Mouse (Mus musculus): ENCODE measurements at regions not wholly inside any gene's neighbourhood (a gene's known extent, or its start where the extent isn't known, plus 50 kb on each side); places are given as distances from the start of the nearest gene placed in this dataset.

GRCm38 (mm10) chr4:55240450-55240849 lies 109.4 kb upstream of the Rad23b start:
- Histone ChIP-seq H3K4me1 (ENCODE audit: control insufficient read depth in 1 of 2, insufficient read depth in 2 of 2) (peaks cover 0 to 5% of the 10 kb centered on the region in 2 experiments; a peak in 2 of 4 replicates), H3K4me2 (ENCODE audit: insufficient read depth, low read depth, poor library complexity, severe bottlenecking) (no peak overlapping the region), H3K4me3 (replicated peaks in 1 of 3; ENCODE audit: low read depth in 2 of 3, low read length in 2 of 3, poor library complexity in 1 of 3) (no peak overlapping the region), H3K27ac (ENCODE audit: insufficient read depth, low read depth) (no peak overlapping the region), H3K27me3 (replicated peaks) (no peaks in the 10 kb centered on the region), H3K36me3 (replicated peaks in 1 of 2; ENCODE audit: control insufficient read depth in 1 of 2, insufficient read depth in 1 of 2, low read length in 1 of 2) (no peaks in the 10 kb centered on the region), H3K9me3 (replicated peaks; ENCODE audit: low read length) (no peaks in the 10 kb centered on the region), H3K79me2 (replicated peaks; ENCODE audit: control insufficient read depth, extremely low read depth, insufficient read depth, poor library complexity, severe bottlenecking) (no peaks in the 10 kb centered on the region), H3K9ac (ENCODE audit: insufficient read depth, low read depth) (no peak overlapping the region)
- peak; percentile 67 for DNase-seq (ENCODE audit: extremely low read depth)
- dilution Hi-C loops (cut with MboI; ENCODE audit: extremely low pct_ligation_motif_present, extremely low pct_unique_long_range_greater_than_20kb, low sequenced_read_pairs): no loop called here
- in situ Hi-C loops (cut with MboI; ENCODE audit: low pct_ligation_motif_present, low pct_unique_long_range_greater_than_20kb, low sequenced_read_pairs): no loop called here
- TF ChIP-seq ZC3H11A (IDR thresholded peaks at IDR 0.05; ENCODE audit: low read depth, low read length): no peak
- TF ChIP-seq CHD2 (IDR thresholded peaks at IDR 0.05; ENCODE audit: low read length): no peak
- no peak for TF ChIP-seq SIN3A (IDR thresholded peaks at IDR 0.05; ENCODE audit: low read length)
- TF ChIP-seq ELF1 (IDR thresholded peaks at IDR 0.05; ENCODE audit: low read depth, low read length): no peak
- peak; percentile 78 to 82; a peak in 3 of 4 replicates for TF ChIP-seq CTCF (conservative IDR thresholded peaks at IDR 0.05 in 1 of 2, IDR thresholded peaks at IDR 0.05 in 1 of 2; ENCODE audit: low read depth in 2 of 2, low read length in 2 of 2)
- TF ChIP-seq POLR2AphosphoS2 (IDR thresholded peaks at IDR 0.05; ENCODE audit: low read depth, low read length): no peak
- no peak for TF ChIP-seq USF2 (conservative IDR thresholded peaks at IDR 0.05; ENCODE audit: low read depth, low read length)
- TF ChIP-seq MEF2A (IDR thresholded peaks at IDR 0.05; ENCODE audit: borderline replicate concordance, low read depth, low read length): no peak
- TF ChIP-seq GABPA (IDR thresholded peaks at IDR 0.05; ENCODE audit: insufficient replicate concordance, low read depth, low read length): no peak
- no peak for TF ChIP-seq USF1 (IDR thresholded peaks at IDR 0.05; ENCODE audit: low read depth, low read length)
- TF ChIP-seq RAD21 (IDR thresholded peaks at IDR 0.05; ENCODE audit: low read depth, low read length): peak; percentile 88
- TF ChIP-seq ZNF384 (IDR thresholded peaks at IDR 0.05; ENCODE audit: low read depth, low read length): no peak
- TF ChIP-seq UBTF (IDR thresholded peaks at IDR 0.05; ENCODE audit: low read depth, low read length): no peak
- TF ChIP-seq MAX (IDR thresholded peaks at IDR 0.05; ENCODE audit: low read length): no peak
- TF ChIP-seq JUND (conservative IDR thresholded peaks at IDR 0.05; ENCODE audit: low read depth, low read length): no peak
- TF ChIP-seq MAZ (IDR thresholded peaks at IDR 0.05; ENCODE audit: low read depth, low read length): no peak
- TF ChIP-seq MYC (IDR thresholded peaks at IDR 0.05; ENCODE audit: low read depth, low read length): no peak
- TF ChIP-seq TBP (conservative IDR thresholded peaks at IDR 0.05; ENCODE audit: low read depth, low read length): no peak
- no peak for TF ChIP-seq PAX5 (IDR thresholded peaks at IDR 0.05; ENCODE audit: low read length)
- TF ChIP-seq SMC3 (IDR thresholded peaks at IDR 0.05; ENCODE audit: low read depth, low read length): peak; percentile 79
- no peak for TF ChIP-seq RCOR1 (conservative IDR thresholded peaks at IDR 0.05; ENCODE audit: low read depth, low read length)

GRCm38 (mm10) chr4:55242331-55242730 lies 107.5 kb upstream of the Rad23b start:
- Histone ChIP-seq H3K4me1 (ENCODE audit: control insufficient read depth in 1 of 2, insufficient read depth in 2 of 2) (peaks cover 0 to 5% of the 10 kb centered on the region in 2 experiments; a peak in 2 of 4 replicates), H3K79me2 (replicated peaks; ENCODE audit: control insufficient read depth, extremely low read depth, insufficient read depth, poor library complexity, severe bottlenecking) (no peaks in the 10 kb centered on the region), H3K9ac (ENCODE audit: insufficient read depth, low read depth) (no peak overlapping the region), H3K4me2 (ENCODE audit: insufficient read depth, low read depth, poor library complexity, severe bottlenecking) (no peak overlapping the region), H3K27ac (ENCODE audit: insufficient read depth, low read depth) (no peak overlapping the region), H3K9me3 (replicated peaks; ENCODE audit: low read length) (no peaks in the 10 kb centered on the region), H3K36me3 (replicated peaks in 1 of 2; ENCODE audit: control insufficient read depth in 1 of 2, insufficient read depth in 1 of 2, low read length in 1 of 2) (no peaks in the 10 kb centered on the region), H3K27me3 (replicated peaks) (no peaks in the 10 kb centered on the region), H3K4me3 (replicated peaks in 1 of 3; ENCODE audit: low read depth in 2 of 3, low read length in 2 of 3, poor library complexity in 1 of 3) (no peak overlapping the region)
- no peak for TF ChIP-seq NRF1 (IDR thresholded peaks at IDR 0.05; ENCODE audit: low read depth, low read length)
- no peak for TF ChIP-seq POLR2AphosphoS2 (IDR thresholded peaks at IDR 0.05; ENCODE audit: low read depth, low read length)
- no peak for TF ChIP-seq MAFK (IDR thresholded peaks at IDR 0.05; ENCODE audit: insufficient replicate concordance, low read length)
- TF ChIP-seq ZMIZ1 (IDR thresholded peaks at IDR 0.05; ENCODE audit: low read depth, low read length): no peak
- in situ Hi-C loops (cut with MboI; ENCODE audit: low pct_ligation_motif_present, low pct_unique_long_range_greater_than_20kb, low sequenced_read_pairs): no loop called here
- dilution Hi-C loops (cut with MboI; ENCODE audit: extremely low pct_ligation_motif_present, extremely low pct_unique_long_range_greater_than_20kb, low sequenced_read_pairs): no loop called here
- no peak for DNase-seq (ENCODE audit: extremely low read depth)

All from CH12.LX (cell line).